Comparison of ENCODE assay signal across 15 mouse cellular contexts in the genomic region with DNA sequence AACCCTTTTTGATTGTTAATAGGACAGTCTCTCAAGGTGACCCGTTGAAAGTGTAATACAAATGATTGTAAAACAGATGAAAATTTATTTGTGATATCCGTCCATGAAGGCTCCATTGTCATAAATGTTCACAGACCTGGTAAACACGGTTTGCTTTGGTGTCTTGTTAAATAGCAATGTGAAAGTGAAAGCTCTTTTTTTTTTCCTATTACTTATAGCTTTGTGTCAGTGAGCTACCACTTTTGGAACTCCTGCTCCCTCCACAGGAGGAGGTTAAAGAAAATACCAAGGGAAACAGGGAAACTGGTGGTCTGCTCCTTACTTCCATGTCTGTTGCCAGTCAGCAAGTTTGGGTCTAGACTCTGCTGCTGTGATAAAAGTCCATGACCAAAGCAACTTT.
DNase-seq lines count a peak whose midpoint lies in the region; ATAC-seq lines count a peak whose summit lies in the region.
"Had no signal": no experiment of that assay in that cellular context is flagged by ENCODE, and none has a peak within 500 bp of the region (broad histone marks: within the 10 kb centered on the region; RNA-seq: fewer than 3 reads in every experiment).

No protein-coding gene starts in this region.

- ATAC-seq in activated CD4-positive, CD25-positive, alpha-beta regulatory T cell, adult 4 months, result peak; percentile 88
- 0 out of 2 replicates have a peak, but pooled peaks have one; percentile 31 for ATAC-seq in megakaryocyte, adult 5-6 weeks (ENCODE audit: poor library complexity, severe bottlenecking)
- ATAC-seq in monocyte, adult 5-6 weeks (replicated peaks; ENCODE audit: insufficient number of reproducible peaks, low FRiP score, low TSS enrichment, poor library complexity, severe bottlenecking), result no peak
- ATAC-seq: forebrain, postnatal 0 days had no signal

- peak; percentile 54 for DNase-seq in CD4-positive, CD25-positive, alpha-beta regulatory T cell, adult 2 months (ENCODE audit: low read depth, low spot score)
- no peak for DNase-seq in kidney, adult 18-20 months
- DNase-seq in ovary, postnatal 14 days (ENCODE audit: low spot score), result no peak
- no peak for DNase-seq in embryo, embryonic 10 days (ENCODE audit: low spot score)
- DNase-seq: adrenal gland, postnatal 14 days; forebrain, postnatal 0 days; heart, postnatal 4 days; kidney, adult 11 months; liver, embryonic 13.5 days; lung, postnatal 36 days; right cerebral cortex, postnatal 14 days; spleen, adult 18-20 months had no signal
